Mouse (Mus musculus) heart, embryonic 10.5 days (tissue): ENCODE results near the gene Egflam. TPM values are rescaled to one million over a fixed set of nuclear protein-coding genes. Genes with fewer than 3 reads are reported as not detected.

Source experiments
- DNase-seq: peaks from one replicate; pipeline ENCODE4 v3.0.0-alpha.2; 2017; ENCODE audit warnings: low spot score
- H3K27ac ChIP-seq: fragments of 300-500 bp; sonication (generic); 2 replicates; pipeline ENCODE4 v1.5.1; 2016; ENCODE audit warnings: mild to moderate bottlenecking
- H3K27me3 ChIP-seq: fragments of 300-500 bp; sonication (generic); 2 replicates; pipeline ENCODE4 v1.6.1; 2016; ENCODE audit warnings: mild to moderate bottlenecking; ENCODE audit not compliant: poor library complexity, insufficient read depth, severe bottlenecking
- H3K36me3 ChIP-seq: fragments of 300-500 bp; sonication (generic); 2 replicates; pipeline ENCODE4 v1.6.1; 2016; ENCODE audit warnings: mild to moderate bottlenecking, moderate library complexity
- H3K4me1 ChIP-seq: fragments of 300-500 bp; sonication (generic); 2 replicates; pipeline ENCODE4 v1.6.1; 2016; ENCODE audit warnings: mild to moderate bottlenecking
- H3K4me3 ChIP-seq: fragments of 300-500 bp; sonication (generic); 2 replicates; pipeline ENCODE4 v1.5.1; 2016; ENCODE audit warnings: mild to moderate bottlenecking, moderate library complexity
- H3K9me3 ChIP-seq: fragments of 300-500 bp; sonication (generic); 2 replicates; pipeline ENCODE4 v1.6.1; 2016; ENCODE audit warnings: mild to moderate bottlenecking, moderate library complexity
- WGBS: fragments of 180-500 bp; shearing (Covaris S2); methylation state at CpG from one replicate; pipeline ENCODE4 v1.1.7; 2016; 5-methylcytosine and 5-hydroxymethylcytosine counted together
- polyA plus RNA-seq: library from polyadenylated mRNA; unstranded; fragments of >200 nt; fragmentation: Nextera tagmentation; extraction: Ambion mirVana; gene quantifications from 2 replicates; pipeline ENCODE4 v1.2.1, GENCODE M21; 2016

Egflam gene
- polyA plus RNA-seq, 1 experiment from 2014 or later = 7.0 TPM

DNA sequence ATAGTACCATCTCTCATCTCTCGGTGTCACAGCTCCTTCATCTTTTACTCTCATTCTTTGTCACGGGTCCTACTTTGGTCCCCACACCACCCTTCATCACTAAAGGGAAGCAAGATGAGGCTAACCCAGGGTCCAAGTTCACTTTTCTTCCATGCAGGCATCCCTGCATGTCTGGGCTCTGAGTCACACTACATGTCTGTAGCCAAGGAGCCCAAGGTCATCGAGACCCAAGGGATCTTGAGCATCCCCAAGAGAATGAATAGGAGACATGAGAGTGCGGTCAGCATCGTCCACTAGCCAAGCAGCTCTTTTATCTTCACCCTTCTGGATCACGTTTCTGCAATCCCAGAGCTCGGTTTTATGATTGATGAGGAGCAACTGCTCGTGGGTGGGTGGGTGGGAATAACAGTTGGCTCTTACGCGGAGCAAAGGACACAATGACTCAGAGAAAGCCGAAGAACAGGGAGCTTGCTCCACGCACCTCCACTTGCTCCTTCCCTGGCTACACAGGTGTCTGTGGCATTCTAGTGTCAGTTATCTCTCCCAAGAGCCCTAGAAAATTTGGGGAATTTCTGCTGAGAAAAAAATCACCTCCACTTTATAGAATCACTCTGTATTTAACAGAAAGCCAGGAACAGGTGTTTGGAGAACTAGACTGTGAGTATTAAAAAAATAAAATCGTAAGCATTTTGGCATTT is 164.7 kb downstream of the Egflam start:
- DNase-seq = no peak
- no peak overlapping the region for H3K27ac ChIP-seq
- 83% methylated on average over 13 of the region's 13 CpGs for WGBS
- no peaks in the 10 kb centered on the region for H3K9me3 ChIP-seq
- no peaks in the 10 kb centered on the region for H3K27me3 ChIP-seq
- H3K36me3 ChIP-seq = no peaks in the 10 kb centered on the region
- no peaks in the 10 kb centered on the region for H3K4me1 ChIP-seq
- H3K4me3 ChIP-seq = no peak overlapping the region

DNA sequence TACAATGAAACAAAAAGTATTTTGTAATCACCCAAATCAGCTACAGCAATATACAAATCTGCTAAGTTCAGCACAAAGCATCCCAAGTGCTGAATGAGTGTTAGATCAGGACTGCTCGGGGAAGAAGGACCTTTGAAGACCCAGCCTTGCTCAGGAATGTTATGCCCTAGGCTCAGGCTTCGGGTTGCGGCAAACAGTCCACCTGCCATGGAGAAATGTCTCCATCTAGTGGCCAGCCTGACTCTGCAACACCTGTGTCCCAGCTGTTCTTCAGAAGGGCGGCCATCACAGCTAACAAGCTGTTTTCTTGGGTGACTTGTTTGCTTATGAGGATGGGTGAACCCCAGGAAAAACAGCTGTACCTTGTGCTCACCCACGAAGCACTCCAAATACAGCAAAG is 172.0 kb downstream of the Egflam start:
- peaks cover 33% of the 10 kb centered on the region for H3K4me1 ChIP-seq
- no peaks in the 10 kb centered on the region for H3K9me3 ChIP-seq
- H3K36me3 ChIP-seq = no peaks in the 10 kb centered on the region
- no peak overlapping the region for H3K4me3 ChIP-seq
- no peaks in the 10 kb centered on the region for H3K27me3 ChIP-seq
- H3K27ac ChIP-seq = no peak overlapping the region
- 6% methylated on average over 5 of the region's 5 CpGs for WGBS
- peak; percentile 91 for DNase-seq

DNA sequence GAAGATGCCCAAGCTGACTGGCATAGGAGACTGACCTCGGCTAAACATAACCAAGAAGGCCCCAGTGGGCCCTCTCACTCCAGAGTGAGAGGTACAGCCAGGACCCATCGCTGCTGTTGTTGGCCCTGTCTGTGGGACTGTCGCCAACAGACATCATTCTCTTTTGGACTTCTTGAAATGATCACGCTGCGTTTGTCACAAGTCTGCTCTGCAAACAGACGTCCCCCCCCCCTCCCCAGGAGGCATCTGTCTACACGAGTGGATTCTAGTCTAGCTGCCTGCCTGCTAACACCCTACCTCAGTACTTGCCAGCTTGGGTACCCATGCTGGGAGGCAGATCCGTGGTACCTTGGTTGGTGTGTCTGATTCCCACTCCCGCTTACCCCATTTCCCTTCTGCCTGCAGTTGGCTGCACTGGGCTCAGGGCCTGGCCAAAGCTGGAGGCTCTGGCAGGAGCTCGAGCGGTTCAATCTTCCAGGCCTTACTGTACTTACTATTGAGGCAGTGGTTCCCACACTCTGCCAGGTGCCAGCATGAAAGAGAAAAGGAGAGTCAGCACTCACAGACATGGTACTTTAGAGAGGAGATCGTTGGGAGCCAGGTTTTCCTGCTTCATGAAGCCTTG is 173.9 kb downstream of the Egflam start:
- Histone ChIP-seq H3K27me3 (no peaks in the 10 kb centered on the region), H3K36me3 (no peaks in the 10 kb centered on the region), H3K27ac (peak overlapping the region; percentile 89), H3K4me3 (peak overlapping the region; percentile 50; the same call in 1 of the 2 replicates), H3K4me1 (peaks cover 33% of the 10 kb centered on the region), H3K9me3 (no peaks in the 10 kb centered on the region)
- 72% methylated on average over 12 of the region's 12 CpGs for WGBS
- DNase-seq = no peak

DNA sequence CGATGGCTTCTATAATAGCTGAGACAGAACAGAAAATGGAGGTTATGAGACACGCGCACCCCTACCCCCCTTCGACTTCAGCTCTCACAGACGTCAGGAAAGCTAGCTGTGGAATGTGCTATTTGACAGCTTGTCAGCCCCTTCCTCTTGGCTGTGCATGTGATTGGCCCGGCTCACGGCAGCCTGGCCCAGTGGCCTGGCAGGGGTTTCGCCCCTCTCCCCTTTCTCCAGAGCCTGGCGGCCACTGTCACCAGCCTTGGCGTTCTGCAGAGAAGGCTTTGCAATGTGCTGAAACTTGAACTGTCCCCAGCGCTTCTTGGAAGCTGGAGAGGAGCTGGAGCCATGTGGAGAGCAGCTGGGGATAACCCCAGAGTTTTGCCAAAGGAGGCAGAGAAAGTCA is 175.4 kb downstream of the Egflam start:
- Histone ChIP-seq H3K27ac (peak overlapping the region; percentile 89), H3K27me3 (no peaks in the 10 kb centered on the region), H3K4me1 (peaks cover 33% of the 10 kb centered on the region), H3K9me3 (no peaks in the 10 kb centered on the region), H3K4me3 (peak overlapping the region; percentile 50), H3K36me3 (no peaks in the 10 kb centered on the region)
- peak; percentile 84 for DNase-seq
- 15% methylated on average over 11 of the region's 11 CpGs for WGBS

DNA sequence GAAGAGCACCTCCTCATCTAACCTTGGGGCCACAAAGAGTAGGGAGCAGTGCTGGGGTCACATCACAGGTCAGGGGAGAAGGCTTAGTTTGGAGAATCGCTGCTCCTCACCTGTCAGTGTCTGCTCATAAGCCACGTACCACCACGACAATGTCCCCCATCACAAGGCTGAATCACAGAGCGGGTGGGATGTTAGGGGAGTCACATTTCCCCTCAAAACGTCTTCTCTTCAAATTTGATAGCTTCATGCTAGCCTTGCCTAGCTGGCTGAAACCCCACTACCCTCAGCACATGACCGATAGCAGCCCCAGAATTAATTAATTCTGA is 181.0 kb downstream of the Egflam start:
- Histone ChIP-seq H3K4me3 (no peak overlapping the region), H3K36me3 (no peaks in the 10 kb centered on the region), H3K27ac (0 out of 2 replicates have a peak overlapping the region, but pooled peaks have one; percentile 44), H3K9me3 (no peaks in the 10 kb centered on the region), H3K27me3 (no peaks in the 10 kb centered on the region), H3K4me1 (peaks cover 14% of the 10 kb centered on the region)
- DNase-seq = no peak
- 82% methylated on average over 6 of the region's 6 CpGs for WGBS

DNA sequence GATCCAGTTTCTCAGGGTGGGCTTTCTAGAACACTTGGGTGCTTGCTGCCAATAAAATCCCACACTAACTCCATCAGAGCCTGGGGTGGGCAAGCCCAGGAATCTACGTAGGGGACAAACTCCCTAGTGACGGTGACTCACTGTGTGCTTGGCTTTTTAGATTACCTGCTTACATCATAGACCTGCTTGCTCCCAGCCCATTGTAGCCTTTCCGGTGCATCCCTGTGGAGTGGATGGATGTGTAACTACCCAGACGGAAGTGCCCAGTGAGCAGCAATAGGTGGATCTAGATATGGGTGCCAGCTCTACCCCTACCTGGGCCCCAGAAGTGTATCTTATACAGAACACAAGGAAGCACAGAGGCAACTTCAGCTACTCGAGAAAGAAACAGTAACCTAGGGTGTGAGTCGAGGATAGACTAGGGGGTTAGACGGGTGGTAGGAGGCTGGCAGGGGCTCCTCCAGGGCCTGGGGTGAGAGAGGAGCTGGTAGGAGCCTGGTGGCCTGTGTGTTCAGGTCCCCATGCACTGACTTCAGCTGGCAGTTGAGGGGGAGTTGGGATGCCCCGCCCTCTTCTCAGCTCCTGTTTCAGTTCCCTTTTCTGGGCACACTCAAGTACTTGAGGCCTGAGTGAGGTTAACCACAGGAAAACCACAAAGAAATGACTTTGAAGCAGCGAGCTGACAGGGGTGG is 181.5 kb downstream of the Egflam start:
- no peaks in the 10 kb centered on the region for H3K27me3 ChIP-seq

DNA sequence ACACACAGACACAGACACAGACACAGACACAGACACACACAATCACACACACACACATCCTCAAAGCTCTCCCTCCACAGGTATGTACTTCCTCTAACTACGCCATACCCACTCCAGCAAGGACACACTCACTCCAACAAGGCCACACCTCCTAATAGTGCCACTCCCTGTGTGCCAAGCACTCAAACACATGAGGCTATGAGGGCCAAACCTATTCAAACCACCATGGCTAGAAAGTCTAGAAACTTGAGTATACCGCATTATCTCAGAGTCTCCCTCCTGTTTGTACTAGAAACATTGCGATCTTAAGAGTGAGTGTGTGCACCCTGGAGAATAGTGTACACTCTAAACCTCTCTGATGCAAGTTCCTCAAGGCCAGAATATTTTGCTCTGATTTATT is 182.3 kb downstream of the Egflam start:
- Histone ChIP-seq H3K4me1 (0 out of 2 replicates have a peak, but pooled peaks cover 5% of the 10 kb centered on the region), H3K4me3 (no peak overlapping the region), H3K36me3 (no peaks in the 10 kb centered on the region), H3K9me3 (no peaks in the 10 kb centered on the region), H3K27ac (no peak overlapping the region), H3K27me3 (no peaks in the 10 kb centered on the region)
- WGBS = 91% methylated on average over 3 of the region's 3 CpGs
- DNase-seq = no peak

More for the DNA sequence above, 181.5 kb downstream of the Egflam start:
- 0 out of 2 replicates have a peak overlapping the region, but pooled peaks have one; percentile 44 for H3K27ac ChIP-seq
- no peak for DNase-seq
- 74% methylated on average over 9 of the region's 9 CpGs for WGBS
- H3K4me1 ChIP-seq = 0 out of 2 replicates have a peak, but pooled peaks cover 10% of the 10 kb centered on the region
- H3K9me3 ChIP-seq = no peaks in the 10 kb centered on the region
- H3K36me3 ChIP-seq = no peaks in the 10 kb centered on the region
- no peak overlapping the region for H3K4me3 ChIP-seq

DNA sequence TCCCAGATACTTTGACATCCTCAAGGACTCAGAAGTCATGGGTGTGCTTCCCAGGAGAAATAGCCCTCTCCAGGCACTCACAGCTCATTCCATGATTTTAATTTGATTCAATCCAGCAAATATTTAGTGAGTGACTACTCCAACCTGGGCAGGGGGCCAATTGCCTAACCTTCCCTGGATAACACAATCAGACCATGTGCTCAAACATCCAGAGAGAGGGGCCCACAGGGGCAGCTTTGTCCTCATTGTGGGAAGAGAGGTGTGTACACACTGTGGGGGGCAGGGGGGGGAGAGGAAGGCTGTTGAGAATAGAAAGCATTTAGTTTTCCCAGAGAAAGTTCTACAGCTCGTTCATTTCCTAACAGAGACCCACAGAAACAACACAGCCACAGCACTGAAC is 184.5 kb downstream of the Egflam start:
- Histone ChIP-seq H3K27ac (no peak overlapping the region), H3K36me3 (no peaks in the 10 kb centered on the region), H3K9me3 (no peaks in the 10 kb centered on the region), H3K27me3 (no peaks in the 10 kb centered on the region), H3K4me3 (no peak overlapping the region), H3K4me1 (0 out of 2 replicates have a peak, but pooled peaks cover 5% of the 10 kb centered on the region)
- WGBS = 76% methylated on average over 1 of the region's 1 CpGs
- no peak for DNase-seq

DNA sequence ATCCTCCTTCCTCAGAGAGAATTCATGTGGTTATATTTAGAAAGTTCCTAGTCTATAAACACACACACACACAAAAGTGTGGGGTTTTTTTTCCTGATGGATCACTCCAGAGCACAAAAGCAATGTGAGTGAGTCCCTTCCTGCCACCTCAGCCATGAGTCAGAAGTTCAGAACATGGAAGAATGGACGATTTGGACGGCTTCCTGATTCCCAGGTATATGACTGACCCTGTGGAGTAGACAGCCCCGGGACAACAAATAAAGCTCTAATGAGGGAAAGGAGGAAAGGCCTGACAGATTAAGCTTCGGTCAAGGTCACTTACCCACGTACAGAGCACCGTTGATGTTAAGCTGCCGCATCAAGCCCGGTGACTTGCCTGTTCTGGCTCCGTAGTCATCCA is 190.0 kb downstream of the Egflam start:
- Histone ChIP-seq H3K27me3 (no peaks in the 10 kb centered on the region), H3K36me3 (no peaks in the 10 kb centered on the region), H3K4me3 (no peak overlapping the region), H3K4me1 (peaks cover 26% of the 10 kb centered on the region), H3K27ac (no peak overlapping the region), H3K9me3 (no peaks in the 10 kb centered on the region)
- DNase-seq = no peak
- 76% methylated on average over 9 of the region's 9 CpGs for WGBS

DNA sequence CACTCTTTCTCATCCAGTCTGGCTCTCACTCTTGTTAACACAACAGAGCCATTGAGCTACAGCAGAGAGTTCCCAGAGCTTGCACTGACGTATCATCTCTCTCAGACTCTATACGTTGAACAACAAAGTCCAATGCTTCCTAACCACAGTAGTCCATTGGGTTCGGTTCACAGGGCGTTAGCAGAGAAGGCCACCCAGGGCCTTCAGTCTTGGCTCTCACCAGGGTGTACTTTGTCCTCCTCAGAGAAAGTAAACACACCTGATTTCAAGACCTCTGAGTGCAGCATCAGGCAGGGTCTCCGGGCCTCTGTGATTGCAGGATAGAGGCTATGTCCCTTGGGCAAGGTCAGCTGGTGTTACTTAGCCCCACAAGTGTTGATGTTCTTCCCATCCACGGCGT is 190.9 kb downstream of the Egflam start:
- peak; percentile 48 for DNase-seq
- H3K36me3 ChIP-seq = no peaks in the 10 kb centered on the region
- no peaks in the 10 kb centered on the region for H3K27me3 ChIP-seq
- H3K4me1 ChIP-seq = peaks cover 28% of the 10 kb centered on the region
- H3K27ac ChIP-seq = no peak overlapping the region
- H3K9me3 ChIP-seq = no peaks in the 10 kb centered on the region
- WGBS = 91% methylated on average over 7 of the region's 7 CpGs
- no peak overlapping the region for H3K4me3 ChIP-seq

DNA sequence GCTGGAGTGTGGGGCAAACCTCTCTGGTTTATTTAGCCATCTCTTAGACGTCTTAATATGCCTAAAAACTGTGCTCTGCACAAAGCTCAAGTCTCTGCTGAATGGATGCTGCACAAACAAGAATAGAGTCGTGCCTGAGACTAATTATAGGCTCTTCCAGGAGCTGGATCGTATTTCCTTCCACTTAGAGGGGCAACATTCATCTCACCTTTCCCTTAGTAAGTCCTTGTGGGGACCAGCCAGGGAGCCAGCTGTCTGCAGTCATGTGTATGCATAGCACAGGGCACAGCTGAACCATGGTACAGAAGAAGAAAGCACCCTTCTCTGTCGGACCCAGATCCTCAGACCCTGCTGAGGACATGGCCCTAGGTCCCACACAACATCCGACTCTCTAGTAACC is 192.1 kb downstream of the Egflam start:
- peaks cover 39% of the 10 kb centered on the region for H3K4me1 ChIP-seq
- no peaks in the 10 kb centered on the region for H3K36me3 ChIP-seq
- no peak overlapping the region for H3K4me3 ChIP-seq
- no peak for DNase-seq
- peak overlapping the region; percentile 71 for H3K27ac ChIP-seq
- no peaks in the 10 kb centered on the region for H3K27me3 ChIP-seq
- H3K9me3 ChIP-seq = no peaks in the 10 kb centered on the region
- WGBS = 41% methylated on average over 5 of the region's 5 CpGs

DNA sequence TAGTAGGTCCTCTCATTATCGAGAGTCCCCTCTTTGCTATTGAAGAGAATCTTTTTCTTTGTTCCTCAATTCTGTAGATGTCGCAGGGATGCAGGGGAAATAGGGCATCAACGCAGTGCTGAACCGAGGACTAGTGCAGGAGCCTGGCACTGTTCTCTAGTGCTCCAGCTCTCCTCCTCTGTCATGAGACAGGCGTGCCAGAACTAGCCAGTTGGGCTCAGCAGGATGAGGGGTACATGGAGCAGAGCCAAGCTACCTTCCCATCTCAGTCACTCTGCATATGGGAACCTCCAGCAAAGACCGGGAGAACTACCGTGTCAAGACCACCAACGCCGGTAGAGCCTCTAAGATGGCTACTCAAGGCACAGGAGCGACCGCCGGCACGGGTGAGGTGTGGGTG is 193.3 kb downstream of the Egflam start:
- H3K4me1 ChIP-seq = peaks cover 43% of the 10 kb centered on the region
- WGBS = 88% methylated on average over 13 of the region's 13 CpGs

More for the DNA sequence above, 193.3 kb downstream of the Egflam start:
- no peaks in the 10 kb centered on the region for H3K9me3 ChIP-seq
- H3K27ac ChIP-seq = no peak overlapping the region
- H3K27me3 ChIP-seq = no peaks in the 10 kb centered on the region
- no peak overlapping the region for H3K4me3 ChIP-seq
- no peak for DNase-seq
- H3K36me3 ChIP-seq = no peaks in the 10 kb centered on the region
